Mouse (Mus musculus): ENCODE data around the gene Gm21987.

GRCm38 (mm10) chr16:38408416-38408815 is 61.6 kb downstream of the Gm21987 start:
- TF ChIP-seq ZNF384 (IDR thresholded peaks at IDR 0.05; ENCODE audit: low read depth, low read length) = no peak
- TF ChIP-seq CHD2 (IDR thresholded peaks at IDR 0.05; ENCODE audit: low read depth, low read length) = no peak
- TF ChIP-seq MAFK (IDR thresholded peaks at IDR 0.05; ENCODE audit: insufficient read depth, low read depth, low read length) = no peak

Measured in ES-E14 (cell line).